Mouse (Mus musculus) large intestine, adult 2 months (tissue): Measurements from ENCODE around the gene Otulin. TPM values are rescaled to one million over a fixed set of nuclear protein-coding genes. Genes with fewer than 3 reads are reported as not detected.

ENCODE experiments used
- DNase-seq: peaks from one replicate; pipeline ENCODE4 v3.0.0-alpha.2; 2012; ENCODE audit warnings: low read depth, low spot score
- WGBS: fragments of 180-500 bp; shearing (Covaris S2); methylation state at CpG from one replicate; pipeline ENCODE4 v1.1.7; 2018; 5-methylcytosine and 5-hydroxymethylcytosine counted together
- polyA plus RNA-seq: library from polyadenylated mRNA; depleted of rRNA; stranded (reverse); fragments of >200 nt; gene quantifications from 2 replicates; pipeline ENCODE4 v1.2.3, GENCODE M21; 2012; rRNA removed

Otulin gene
- polyA plus RNA-seq, 1 experiment: 23.7 TPM

- WGBS: 46% methylated on average over 1 of the region's 1 CpGs
Measured at GRCm38 (mm10) chr15:27492734-27493133, 137.8 kb downstream of the Otulin start.

More at GRCm38 (mm10) chr15:27492734-27493133, 137.8 kb downstream of the Otulin start:
- no peak for DNase-seq

Other genes starting within 250 kb of the Otulin start
- gene Ank, start 164.0 kb downstream of the Otulin start, polyA plus RNA-seq: 29.7 TPM in 2 replicates
- gene Otulinl, start 50.9 kb upstream of the Otulin start, polyA plus RNA-seq: 6.7 and 8.3 TPM in 2 replicates